Mouse (Mus musculus) gastrocnemius, postnatal 14 days (tissue): ENCODE measurements at regions not wholly inside any gene's neighbourhood (a gene's known extent, or its start where the extent isn't known, plus 50 kb on each side); places are given as distances from the start of the nearest gene placed in this dataset.
A peak's percentile ranks its signal among the peaks of the same experiment; 100 is the strongest.

Experiments used
- DNase-seq: peaks from one replicate; pipeline ENCODE4 v3.0.0; 2021; ENCODE audit warnings: mixed read lengths
- intact Hi-C: fragments of 180-260 bp; cut with DNase I; formaldehyde crosslinking; loops from one replicate; pipeline ENCODE4 v1.15.1; 2025; ENCODE audit warnings: low total_unique reads

- intact Hi-C loops, result no loop called here
- DNase-seq, result no peak
These were observed 335.6 kb downstream of the Efnb2 start for GRCm38 (mm10) chr8:8325420-8325819.

- DNase-seq, result no peak
- intact Hi-C loops, result no loop called here
These were observed 336.5 kb downstream of the Efnb2 start for GRCm38 (mm10) chr8:8324520-8324919.

GRCm38 (mm10) chr8:8308253-8308652 lies 352.8 kb downstream of the Efnb2 start:
- DNase-seq, result no peak
- intact Hi-C loops, result no loop called here

GRCm38 (mm10) chr8:8307487-8307886 lies 353.6 kb downstream of the Efnb2 start:
- intact Hi-C loops, result no loop called here
- DNase-seq, result no peak

GRCm38 (mm10) chr8:8299965-8300767 lies 360.9 kb downstream of the Efnb2 start:
- DNase-seq, result peak; percentile 27
- intact Hi-C loops, result no loop called here

GRCm38 (mm10) chr8:8292577-8293247 lies 368.3 kb downstream of the Efnb2 start:
- intact Hi-C loops, result no loop called here
- no peak for DNase-seq

GRCm38 (mm10) chr8:8285876-8286275 lies 375.2 kb downstream of the Efnb2 start:
- intact Hi-C loops, result no loop called here
- no peak for DNase-seq

GRCm38 (mm10) chr8:8274987-8275386 lies 386.1 kb downstream of the Efnb2 start:
- intact Hi-C loops, result no loop called here

GRCm38 (mm10) chr8:8274211-8274641 lies 386.8 kb downstream of the Efnb2 start:
- intact Hi-C loops, result no loop called here
- DNase-seq, result no peak

More at GRCm38 (mm10) chr8:8274987-8275386, 386.1 kb downstream of the Efnb2 start:
- no peak for DNase-seq

- DNase-seq, result no peak
- intact Hi-C loops, result no loop called here
These were observed 402.2 kb downstream of the Efnb2 start for GRCm38 (mm10) chr8:8258855-8259254.

GRCm38 (mm10) chr8:8258231-8258638 lies 402.8 kb downstream of the Efnb2 start:
- intact Hi-C loops, result no loop called here
- no peak for DNase-seq

GRCm38 (mm10) chr8:8256327-8256726 lies 404.7 kb downstream of the Efnb2 start:
- intact Hi-C loops, result no loop called here
- DNase-seq, result no peak

GRCm38 (mm10) chr8:8254446-8254845 lies 406.6 kb downstream of the Efnb2 start:
- DNase-seq, result no peak
- intact Hi-C loops, result no loop called here

GRCm38 (mm10) chr8:8244599-8244998 lies 416.4 kb downstream of the Efnb2 start:
- no peak for DNase-seq
- intact Hi-C loops, result no loop called here

- DNase-seq, result no peak
- intact Hi-C loops, result no loop called here
These were observed 419.1 kb downstream of the Efnb2 start for GRCm38 (mm10) chr8:8241755-8242501.

GRCm38 (mm10) chr8:8241051-8241688 lies 419.9 kb downstream of the Efnb2 start:
- DNase-seq, result no peak
- intact Hi-C loops, result no loop called here

GRCm38 (mm10) chr8:8239489-8239888 lies 421.6 kb downstream of the Efnb2 start:
- intact Hi-C loops, result no loop called here
- DNase-seq, result peak; percentile 7

GRCm38 (mm10) chr8:8238051-8238450 lies 423.0 kb downstream of the Efnb2 start:
- no peak for DNase-seq
- intact Hi-C loops, result no loop called here

- DNase-seq, result no peak
- intact Hi-C loops, result no loop called here
These were observed 427.4 kb downstream of the Efnb2 start for GRCm38 (mm10) chr8:8233616-8234015.

GRCm38 (mm10) chr8:8233156-8233555 lies 427.9 kb downstream of the Efnb2 start:
- intact Hi-C loops, result no loop called here
- DNase-seq, result no peak
